Mouse (Mus musculus): ENCODE measurements around the gene Camsap2.

DNA sequence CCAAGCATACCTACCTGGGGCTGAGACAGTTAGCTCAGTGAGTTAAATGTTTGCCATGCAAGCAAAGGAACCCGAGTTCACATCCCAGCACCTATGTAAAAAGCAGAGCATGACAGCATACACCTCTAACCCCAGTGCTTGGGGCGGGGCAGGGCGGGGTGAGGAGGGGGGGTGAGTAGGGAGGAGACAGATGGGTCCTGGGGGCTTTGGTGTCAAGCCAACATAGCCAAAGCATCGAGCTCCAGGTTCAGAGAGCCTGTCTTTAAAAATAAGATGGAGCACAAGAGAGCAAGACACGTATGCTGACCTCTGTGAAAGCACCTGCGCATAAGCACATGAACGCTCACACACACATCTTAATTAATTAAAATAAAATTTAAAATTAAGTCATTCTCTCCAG, 12.8 kb downstream of the Camsap2 start:
- TF ChIP-seq EP300 (optimal IDR thresholded peaks at IDR 0.05) (no peak), CTCF (IDR thresholded peaks at IDR 0.05; ENCODE audit: low read depth) (no peak)
